Mouse (Mus musculus) forebrain, embryonic 16.5 days (tissue): Measurements from ENCODE around the gene Ankrd44. TPM values are rescaled to one million over a fixed set of nuclear protein-coding genes. Genes with fewer than 3 reads are reported as not detected.

Experiments used
- ATAC-seq: fragments of 200-750 bp; cut with Nextera tagmentation; 2 replicates; pipeline ENCODE4 v1.8.0; 2017; ENCODE audit warnings: mild to moderate bottlenecking, moderate library complexity
- H3K27ac ChIP-seq: fragments of 300-500 bp; sonication (generic); 2 replicates; pipeline ENCODE4 v1.5.1; 2014; ENCODE audit warnings: low read length, control low read depth
- H3K27me3 ChIP-seq: fragments of 300-500 bp; sonication (generic); replicated peaks from 2 replicates; pipeline ENCODE4 v1.6.1; 2014; ENCODE audit warnings: low read length; ENCODE audit not compliant: control insufficient read depth, insufficient read depth
- H3K36me3 ChIP-seq: fragments of 300-500 bp; sonication (generic); 2 replicates; pipeline ENCODE4 v1.6.1; 2014; ENCODE audit not compliant: control insufficient read depth, insufficient read depth
- H3K4me1 ChIP-seq: fragments of 300-500 bp; sonication (generic); replicated peaks from 2 replicates; pipeline ENCODE4 v1.6.1; 2014; ENCODE audit warnings: low read length; ENCODE audit not compliant: control insufficient read depth, insufficient read depth
- H3K4me2 ChIP-seq: fragments of 300-500 bp; sonication (generic); 2 replicates; pipeline ENCODE4 v1.6.1; 2014; ENCODE audit warnings: mild to moderate bottlenecking, low read length, control low read depth
- H3K4me3 ChIP-seq: fragments of 300-500 bp; sonication (generic); replicated peaks from 2 replicates; pipeline ENCODE4 v1.5.1; 2014; ENCODE audit warnings: mild to moderate bottlenecking, low read length, control low read depth
- H3K9ac ChIP-seq: fragments of 300-500 bp; sonication (generic); replicated peaks from 2 replicates; pipeline ENCODE4 v1.6.1; 2014; ENCODE audit warnings: low read depth, low read length, control low read depth
- H3K9me3 ChIP-seq: fragments of 300-500 bp; sonication (generic); 2 replicates; pipeline ENCODE4 v1.6.1; 2016; ENCODE audit warnings: low read length; ENCODE audit not compliant: control insufficient read depth
- WGBS: fragments of 180-500 bp; shearing (Covaris S2); extraction: QIAGEN DNeasy Blood & Tissue Kit; methylation state at CpG from one replicate; pipeline ENCODE4 v1.1.7; 2014; 5-methylcytosine and 5-hydroxymethylcytosine counted together
- polyA plus RNA-seq: library from polyadenylated mRNA; unstranded; fragments of >200 nt; fragmentation: Nextera tagmentation; extraction: Ambion mirVana; gene quantifications from 2 replicates; pipeline ENCODE4 v1.2.1, GENCODE M21; 2015

Gene Ankrd44
- polyA plus RNA-seq, 1 experiment from 2014 or later, result 28.2 TPM

DNA sequence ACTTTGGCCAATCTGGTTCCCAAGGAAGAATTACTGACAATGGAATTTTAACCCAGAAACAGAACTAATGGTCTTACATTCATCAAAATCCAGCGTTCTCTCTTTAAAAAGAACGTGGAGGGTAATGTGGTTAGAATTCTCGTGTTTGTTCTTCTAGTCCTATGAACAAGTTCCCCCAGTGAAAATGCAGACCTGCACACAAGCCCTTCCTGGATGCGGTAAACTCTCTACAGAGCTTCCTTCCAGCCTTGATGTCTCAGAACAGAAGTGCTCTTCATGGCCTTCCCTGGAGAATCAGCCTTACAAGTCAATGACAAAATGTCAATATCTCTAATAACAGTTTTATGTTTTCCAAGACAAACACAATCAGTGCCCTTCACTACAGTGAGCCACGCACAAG is 65.8 kb downstream of the Ankrd44 start:
- no peaks in the 10 kb centered on the region for H3K27me3 ChIP-seq
- no peak for ATAC-seq
- 82% methylated on average over 5 of the region's 5 CpGs for WGBS

DNA sequence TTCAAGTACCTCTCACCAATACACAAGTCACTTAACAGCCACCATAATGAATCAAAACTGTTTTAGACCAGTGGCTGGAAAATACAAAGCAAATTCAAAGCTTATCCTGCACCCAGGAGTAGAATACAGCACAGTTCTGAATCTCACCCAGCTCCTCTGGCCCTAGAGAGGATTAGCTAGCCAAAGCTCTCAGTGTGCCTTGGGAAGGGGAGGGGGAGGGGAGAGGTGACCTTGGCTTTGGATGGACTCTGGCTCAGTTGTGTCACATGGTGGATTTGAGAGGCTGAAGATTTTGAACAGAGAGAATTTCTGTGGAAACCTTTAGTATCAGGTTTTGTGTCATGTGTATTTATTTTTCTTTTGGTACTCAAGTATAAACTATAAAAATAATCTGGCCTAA is 66.3 kb downstream of the Ankrd44 start:
- Histone ChIP-seq H3K4me1 (no peaks in the 10 kb centered on the region), H3K27me3 (no peaks in the 10 kb centered on the region), H3K27ac (no peak overlapping the region), H3K9ac (no peak overlapping the region), H3K4me3 (no peak overlapping the region), H3K9me3 (no peaks in the 10 kb centered on the region), H3K36me3 (no peaks in the 10 kb centered on the region), H3K4me2 (no peak overlapping the region)
- no peak for ATAC-seq

More for the DNA sequence above, 65.8 kb downstream of the Ankrd44 start:
- Histone ChIP-seq H3K4me1 (no peaks in the 10 kb centered on the region), H3K36me3 (no peaks in the 10 kb centered on the region), H3K9ac (no peak overlapping the region), H3K9me3 (no peaks in the 10 kb centered on the region), H3K27ac (no peak overlapping the region), H3K4me2 (no peak overlapping the region), H3K4me3 (no peak overlapping the region)

DNA sequence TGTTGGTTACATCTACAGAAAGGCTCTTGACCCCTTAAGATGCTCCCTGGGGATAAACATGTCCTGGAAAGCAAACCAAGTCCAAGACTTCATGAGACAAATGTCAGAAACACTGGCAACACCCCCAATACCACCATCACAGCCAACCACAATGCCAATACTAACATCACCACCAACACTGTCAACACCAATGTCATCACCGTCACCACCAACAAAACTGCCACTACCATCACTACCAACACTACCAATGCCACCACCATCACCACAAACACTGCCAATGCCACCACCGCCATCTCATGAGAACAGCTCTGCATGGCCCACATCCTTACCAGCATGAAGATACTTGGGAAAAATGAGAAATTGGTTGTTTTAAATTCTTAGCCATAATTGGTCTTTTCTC is 67.3 kb downstream of the Ankrd44 start:
- WGBS, result 94% methylated on average over 2 of the region's 2 CpGs
- Histone ChIP-seq H3K9ac (no peak overlapping the region), H3K36me3 (no peaks in the 10 kb centered on the region), H3K9me3 (no peaks in the 10 kb centered on the region), H3K4me2 (no peak overlapping the region), H3K4me1 (no peaks in the 10 kb centered on the region; the same call in 1 of the 2 replicates), H3K27ac (no peak overlapping the region), H3K27me3 (no peaks in the 10 kb centered on the region), H3K4me3 (no peak overlapping the region)
- no peak for ATAC-seq

DNA sequence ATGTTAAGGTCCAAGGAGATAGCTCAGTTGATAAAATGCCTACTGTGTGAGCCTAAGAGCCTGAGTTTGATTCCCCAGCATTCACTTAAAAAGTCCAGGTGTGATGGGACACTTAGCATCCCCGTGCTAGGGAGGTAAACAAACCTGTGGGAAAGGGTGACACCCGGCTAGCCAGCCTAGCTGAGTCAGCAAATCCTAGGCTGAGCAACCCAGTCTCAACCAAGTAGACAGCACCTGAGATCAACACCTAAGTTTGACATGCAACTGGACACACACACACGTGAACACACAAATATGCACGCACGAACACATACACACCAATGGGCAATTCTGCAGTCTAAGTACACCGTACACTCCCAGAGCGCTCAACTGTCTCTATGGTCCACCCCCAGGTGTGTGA is 69.7 kb downstream of the Ankrd44 start:
- H3K9ac ChIP-seq, result no peak overlapping the region
- H3K9me3 ChIP-seq, result no peaks in the 10 kb centered on the region
- no peak overlapping the region for H3K4me3 ChIP-seq
- H3K36me3 ChIP-seq, result no peaks in the 10 kb centered on the region
- H3K4me2 ChIP-seq, result no peak overlapping the region
- ATAC-seq, result no peak
- no peak overlapping the region for H3K27ac ChIP-seq
- no peaks in the 10 kb centered on the region for H3K27me3 ChIP-seq
- 95% methylated on average over 7 of the region's 7 CpGs for WGBS
- H3K4me1 ChIP-seq, result peaks cover 9% of the 10 kb centered on the region

DNA sequence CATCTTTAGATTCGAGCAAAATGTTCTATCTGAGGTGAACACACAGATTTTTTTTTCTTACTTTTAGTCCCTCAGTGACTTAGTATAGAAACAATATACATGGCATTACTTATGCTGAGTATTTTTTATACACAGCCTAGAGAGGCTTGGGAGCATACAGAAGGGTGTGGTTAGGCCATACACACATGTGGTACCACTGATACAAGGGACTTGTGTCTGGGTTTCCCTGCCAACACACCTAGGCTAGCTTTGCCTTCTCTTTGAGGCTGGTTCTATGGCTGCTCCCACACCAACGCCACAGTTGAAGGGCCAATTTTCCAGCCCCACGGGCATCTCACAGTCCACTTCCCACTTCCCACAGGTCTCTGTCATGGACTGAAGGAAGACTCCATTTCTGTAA is 70.2 kb downstream of the Ankrd44 start:
- peaks cover 10% of the 10 kb centered on the region for H3K4me1 ChIP-seq
- no peak for ATAC-seq
- 88% methylated on average over 3 of the region's 3 CpGs for WGBS
- no peaks in the 10 kb centered on the region for H3K27me3 ChIP-seq
- no peaks in the 10 kb centered on the region for H3K36me3 ChIP-seq
- H3K4me2 ChIP-seq, result no peak overlapping the region
- H3K27ac ChIP-seq, result no peak overlapping the region
- no peaks in the 10 kb centered on the region for H3K9me3 ChIP-seq
- no peak overlapping the region for H3K9ac ChIP-seq
- no peak overlapping the region for H3K4me3 ChIP-seq

DNA sequence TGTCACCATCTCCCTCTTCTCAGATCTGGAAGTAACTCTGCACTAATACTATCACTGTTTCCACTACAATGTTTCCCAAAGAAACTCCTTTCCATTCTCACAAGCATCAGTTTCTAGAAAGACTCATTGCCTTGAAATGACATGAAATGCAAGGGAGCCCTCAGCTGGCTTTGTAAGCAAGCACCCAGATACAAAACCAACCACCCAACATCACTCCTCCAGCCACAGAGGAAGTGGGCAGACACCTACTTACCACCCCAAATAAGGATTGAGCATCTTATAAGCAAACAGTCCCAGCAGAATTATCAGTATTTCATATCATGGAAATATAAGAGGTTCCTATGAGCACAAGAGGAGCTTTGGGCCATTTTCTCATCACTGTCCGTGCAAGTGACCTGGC is 71.8 kb downstream of the Ankrd44 start:
- no peak overlapping the region for H3K9ac ChIP-seq
- no peak for ATAC-seq
- no peak overlapping the region for H3K4me3 ChIP-seq
- H3K27ac ChIP-seq, result no peak overlapping the region
- no peaks in the 10 kb centered on the region for H3K9me3 ChIP-seq
- peaks cover 10% of the 10 kb centered on the region for H3K4me1 ChIP-seq
- H3K4me2 ChIP-seq, result no peak overlapping the region
- H3K36me3 ChIP-seq, result no peaks in the 10 kb centered on the region
- WGBS, result 67% methylated on average over 1 of the region's 1 CpGs
- no peaks in the 10 kb centered on the region for H3K27me3 ChIP-seq

DNA sequence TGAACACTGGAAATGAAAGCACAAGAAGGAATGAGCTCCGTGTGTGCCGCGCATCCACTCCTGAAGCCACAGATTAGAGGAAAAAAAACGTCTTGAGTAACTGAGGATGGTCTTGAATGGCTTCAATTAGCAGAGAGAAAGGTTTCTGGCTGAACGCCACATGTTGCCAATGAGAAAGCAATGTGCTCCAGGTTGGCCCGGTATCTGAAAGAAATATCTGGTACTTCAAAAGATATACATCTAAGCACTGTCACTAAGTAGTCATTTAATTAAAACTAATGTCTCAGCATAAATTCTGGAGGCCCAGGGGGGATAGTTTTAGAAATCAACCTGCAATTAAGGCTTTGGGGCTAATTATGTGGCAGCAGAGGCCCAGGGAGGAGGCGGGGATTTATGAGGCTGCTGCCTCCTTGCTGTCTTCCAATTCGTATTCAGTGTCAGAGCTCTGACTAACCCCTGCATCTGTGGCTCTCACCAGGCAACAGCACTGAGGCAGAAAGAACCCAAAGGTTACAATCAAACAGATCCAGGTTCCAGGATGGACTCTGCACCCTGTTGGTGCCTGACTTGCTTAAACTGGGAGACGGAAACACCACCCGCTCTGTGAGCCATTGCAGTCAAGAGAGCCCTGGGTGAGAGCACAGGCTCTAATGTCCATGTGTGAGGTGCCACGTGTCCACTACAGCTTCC is 72.7 kb downstream of the Ankrd44 start:
- Histone ChIP-seq H3K4me1 (peaks cover 10% of the 10 kb centered on the region), H3K4me3 (no peak overlapping the region), H3K27me3 (no peaks in the 10 kb centered on the region), H3K9ac (no peak overlapping the region), H3K4me2 (no peak overlapping the region), H3K36me3 (no peaks in the 10 kb centered on the region), H3K9me3 (no peaks in the 10 kb centered on the region), H3K27ac (no peak overlapping the region)
- 23% methylated on average over 11 of the region's 11 CpGs for WGBS
- peak; percentile 43; the same call in 1 of the 2 replicates for ATAC-seq

DNA sequence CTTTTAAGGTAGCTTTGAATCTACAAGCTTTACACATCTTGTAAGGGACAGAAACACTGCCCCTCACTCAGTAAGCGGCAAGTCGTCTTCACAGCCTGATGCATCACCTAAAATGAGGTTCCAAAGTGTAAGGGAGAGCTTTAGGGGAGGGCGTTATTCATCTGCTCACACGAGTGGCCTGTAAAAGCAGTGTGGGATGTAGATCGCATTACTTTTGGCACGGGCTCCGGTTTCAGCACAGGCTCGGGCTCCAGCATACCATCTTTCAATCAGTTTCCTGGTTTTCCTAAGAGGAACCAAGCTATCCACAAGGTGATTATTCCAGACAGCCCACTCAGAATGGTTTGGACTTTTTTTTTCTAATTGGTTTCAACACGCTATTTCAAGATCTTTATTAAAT is 74.6 kb downstream of the Ankrd44 start:
- no peaks in the 10 kb centered on the region for H3K27me3 ChIP-seq
- H3K36me3 ChIP-seq, result no peaks in the 10 kb centered on the region
- no peak overlapping the region for H3K4me2 ChIP-seq
- H3K4me1 ChIP-seq, result peaks cover 10% of the 10 kb centered on the region
- H3K9ac ChIP-seq, result no peak overlapping the region
- H3K27ac ChIP-seq, result no peak overlapping the region
- WGBS, result 54% methylated on average over 9 of the region's 9 CpGs
- no peak overlapping the region for H3K4me3 ChIP-seq
- no peaks in the 10 kb centered on the region for H3K9me3 ChIP-seq
- no peak for ATAC-seq

DNA sequence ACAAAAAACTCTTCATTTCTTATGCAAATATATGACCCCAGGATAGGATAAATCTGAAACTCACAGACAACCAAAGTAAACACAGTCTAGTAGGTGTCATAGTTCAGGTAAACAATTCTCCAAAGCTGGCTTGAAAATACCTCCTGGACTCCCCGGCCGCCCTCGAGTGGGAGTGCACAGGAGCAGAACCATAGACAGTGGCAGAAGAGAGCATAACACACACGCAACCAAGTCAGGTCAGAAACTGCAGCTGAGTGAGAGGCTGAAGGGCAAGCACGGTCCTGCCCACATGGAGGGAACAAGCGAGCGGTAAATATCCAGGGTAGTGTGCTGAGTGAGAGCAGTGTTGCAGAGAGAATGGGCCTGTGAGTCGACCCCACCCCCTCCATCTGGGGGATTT is 76.1 kb downstream of the Ankrd44 start:
- Histone ChIP-seq H3K27ac (no peak overlapping the region), H3K36me3 (no peaks in the 10 kb centered on the region), H3K9me3 (no peaks in the 10 kb centered on the region), H3K9ac (no peak overlapping the region), H3K4me3 (no peak overlapping the region), H3K27me3 (no peaks in the 10 kb centered on the region), H3K4me2 (no peak overlapping the region), H3K4me1 (peaks cover 10% of the 10 kb centered on the region)
- ATAC-seq, result no peak
- WGBS, result 71% methylated on average over 8 of the region's 8 CpGs

DNA sequence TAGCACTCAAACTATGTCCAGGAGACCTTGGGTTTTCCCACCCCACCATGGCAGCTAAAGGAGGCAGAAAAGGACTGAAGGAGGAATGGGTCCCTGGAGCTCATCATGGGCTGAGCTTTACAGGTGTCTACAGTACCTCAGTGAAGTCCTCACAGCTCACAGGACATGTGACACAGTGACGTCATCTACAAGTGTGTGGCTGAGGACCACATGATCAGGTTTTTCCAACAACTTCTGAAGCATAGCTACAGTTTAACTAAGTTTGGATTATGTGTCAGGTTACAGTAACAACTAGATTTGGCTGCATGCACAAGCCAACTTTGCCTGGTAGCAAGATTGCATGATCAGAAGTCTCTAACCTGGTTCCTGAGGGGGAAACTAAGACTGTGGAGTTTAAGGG is 78.9 kb downstream of the Ankrd44 start:
- H3K27ac ChIP-seq, result no peak overlapping the region
- H3K9me3 ChIP-seq, result no peaks in the 10 kb centered on the region
- H3K4me1 ChIP-seq, result peaks cover 15% of the 10 kb centered on the region
- H3K9ac ChIP-seq, result no peak overlapping the region
- H3K4me3 ChIP-seq, result no peak overlapping the region
- no peak for ATAC-seq
- 100% methylated on average over 1 of the region's 1 CpGs for WGBS
- no peaks in the 10 kb centered on the region for H3K27me3 ChIP-seq
- H3K4me2 ChIP-seq, result no peak overlapping the region
- no peaks in the 10 kb centered on the region for H3K36me3 ChIP-seq
